Mouse (Mus musculus): ENCODE data around the gene Itk. TPM values are rescaled to one million over a fixed set of nuclear protein-coding genes. Genes with fewer than 3 reads are reported as not detected.

The Itk gene
- polyA plus RNA-seq, 2 experiments = 0.07 TPM; not detected in 1

- ATAC-seq (ENCODE audit: insufficient read depth) = no peak
- H3K9ac ChIP-seq (replicated peaks) = no peak overlapping the region
- no peak overlapping the region for H3K4me3 ChIP-seq (ENCODE audit: insufficient read depth in 1 of 2, low read depth in 2 of 2, low read length in 2 of 2)
- H3K27ac ChIP-seq = no peak overlapping the region
- H3K4me2 ChIP-seq (ENCODE audit: low read depth) = no peak overlapping the region
- peaks cover 0 to 3% of the 10 kb centered on the region in 2 experiments; a peak in 3 of 4 replicates for H3K4me1 ChIP-seq (replicated peaks; ENCODE audit: control insufficient read depth in 2 of 2, insufficient read depth in 2 of 2, low read length in 1 of 2)
- TF ChIP-seq CTCF (IDR thresholded peaks at IDR 0.05; ENCODE audit: low read depth) = no peak
- no peak for TF ChIP-seq EP300 (IDR thresholded peaks at IDR 0.05; ENCODE audit: low read depth)
- H3K27me3 ChIP-seq (ENCODE audit: control insufficient read depth, insufficient read depth, low read length) = peaks cover 1% of the 10 kb centered on the region; the same call in 1 of the 2 replicates
- H3K36me3 ChIP-seq (replicated peaks; ENCODE audit: control insufficient read depth, insufficient read depth, low read depth) = no peaks in the 10 kb centered on the region
- DNase-seq (ENCODE audit: low read depth in 3 of 3, low spot score in 3 of 3) = no peak
- no peaks in the 10 kb centered on the region for H3K9me3 ChIP-seq (ENCODE audit: control insufficient read depth, low read length)
- WGBS (ENCODE audit: insufficient replicate concordance) = 49% methylated on average over 9 of the region's 9 CpGs
These were observed 83.3 kb downstream of the Itk start for GRCm38 (mm10) chr11:46305881-46306520.

- no peaks in the 10 kb centered on the region for H3K9me3 ChIP-seq (ENCODE audit: control insufficient read depth, low read length)
- DNase-seq (ENCODE audit: low read depth in 3 of 3, low spot score in 3 of 3) = no peak
- H3K4me3 ChIP-seq (ENCODE audit: insufficient read depth in 1 of 2, low read depth in 2 of 2, low read length in 2 of 2) = no peak overlapping the region
- TF ChIP-seq EP300 (IDR thresholded peaks at IDR 0.05; ENCODE audit: low read depth) = no peak
- no peak for TF ChIP-seq CTCF (IDR thresholded peaks at IDR 0.05; ENCODE audit: low read depth)
- H3K4me2 ChIP-seq (ENCODE audit: low read depth) = no peak overlapping the region
- H3K27ac ChIP-seq = no peak overlapping the region
- no peaks in the 10 kb centered on the region for H3K27me3 ChIP-seq (ENCODE audit: control insufficient read depth, insufficient read depth, low read length)
- no peak overlapping the region for H3K9ac ChIP-seq (replicated peaks)
- no peak for ATAC-seq (ENCODE audit: insufficient read depth)
- H3K4me1 ChIP-seq (replicated peaks; ENCODE audit: control insufficient read depth in 2 of 2, insufficient read depth in 2 of 2, low read length in 1 of 2) = no peaks in the 10 kb centered on the region; a peak in 1 of 4 replicates
- no peaks in the 10 kb centered on the region for H3K36me3 ChIP-seq (replicated peaks; ENCODE audit: control insufficient read depth, insufficient read depth, low read depth)
- WGBS (ENCODE audit: insufficient replicate concordance) = 74% methylated on average over 9 of the region's 9 CpGs
These were observed 84.2 kb downstream of the Itk start for GRCm38 (mm10) chr11:46304864-46305710.

GRCm38 (mm10) chr11:46304093-46304492 is 85.2 kb downstream of the Itk start:
- Histone ChIP-seq H3K4me2 (ENCODE audit: low read depth) (no peak overlapping the region), H3K27ac (no peak overlapping the region), H3K4me3 (ENCODE audit: insufficient read depth in 1 of 2, low read depth in 2 of 2, low read length in 2 of 2) (no peak overlapping the region), H3K9me3 (ENCODE audit: control insufficient read depth, low read length) (no peaks in the 10 kb centered on the region), H3K36me3 (replicated peaks; ENCODE audit: control insufficient read depth, insufficient read depth, low read depth) (no peaks in the 10 kb centered on the region), H3K27me3 (ENCODE audit: control insufficient read depth, insufficient read depth, low read length) (no peaks in the 10 kb centered on the region), H3K4me1 (replicated peaks; ENCODE audit: control insufficient read depth in 2 of 2, insufficient read depth in 2 of 2, low read length in 1 of 2) (no peaks in the 10 kb centered on the region; a peak in 1 of 4 replicates), H3K9ac (replicated peaks) (no peak overlapping the region)
- no peak for TF ChIP-seq EP300 (IDR thresholded peaks at IDR 0.05; ENCODE audit: low read depth)
- TF ChIP-seq CTCF (IDR thresholded peaks at IDR 0.05; ENCODE audit: low read depth) = no peak
- ATAC-seq (ENCODE audit: insufficient read depth) = no peak
- 61% methylated on average over 10 of the region's 10 CpGs for WGBS (ENCODE audit: insufficient replicate concordance)
- no peak for DNase-seq (ENCODE audit: low read depth in 3 of 3, low spot score in 3 of 3)

GRCm38 (mm10) chr11:46302471-46302870 is 86.8 kb downstream of the Itk start:
- H3K9ac ChIP-seq (replicated peaks) = no peak overlapping the region
- ATAC-seq (ENCODE audit: insufficient read depth) (no peak), DNase-seq (ENCODE audit: low read depth in 3 of 3, low spot score in 3 of 3) (no peak)
- no peak for TF ChIP-seq CTCF (IDR thresholded peaks at IDR 0.05; ENCODE audit: low read depth)
- no peak for TF ChIP-seq EP300 (IDR thresholded peaks at IDR 0.05; ENCODE audit: low read depth)
- no peak overlapping the region for H3K4me2 ChIP-seq (ENCODE audit: low read depth)
- no peaks in the 10 kb centered on the region for H3K9me3 ChIP-seq (ENCODE audit: control insufficient read depth, low read length)
- 63% methylated on average over 9 of the region's 9 CpGs for WGBS (ENCODE audit: insufficient replicate concordance)
- H3K27ac ChIP-seq = no peak overlapping the region
- no peak overlapping the region for H3K4me3 ChIP-seq (ENCODE audit: insufficient read depth in 1 of 2, low read depth in 2 of 2, low read length in 2 of 2)
- no peaks in the 10 kb centered on the region for H3K36me3 ChIP-seq (replicated peaks; ENCODE audit: control insufficient read depth, insufficient read depth, low read depth)
- H3K4me1 ChIP-seq (replicated peaks; ENCODE audit: control insufficient read depth in 2 of 2, insufficient read depth in 2 of 2, low read length in 1 of 2) = no peaks in the 10 kb centered on the region
- H3K27me3 ChIP-seq (ENCODE audit: control insufficient read depth, insufficient read depth, low read length) = no peaks in the 10 kb centered on the region

GRCm38 (mm10) chr11:46301579-46302248 is 87.6 kb downstream of the Itk start:
- DNase-seq (ENCODE audit: low read depth in 3 of 3, low spot score in 3 of 3) (no peak), ATAC-seq (ENCODE audit: insufficient read depth) (no peak)
- no peaks in the 10 kb centered on the region for H3K27me3 ChIP-seq (ENCODE audit: control insufficient read depth, insufficient read depth, low read length)
- WGBS (ENCODE audit: insufficient replicate concordance) = 75% methylated on average over 23 of the region's 23 CpGs
- no peaks in the 10 kb centered on the region for H3K9me3 ChIP-seq (ENCODE audit: control insufficient read depth, low read length)
- H3K9ac ChIP-seq (replicated peaks) = no peak overlapping the region
- H3K27ac ChIP-seq = no peak overlapping the region
- H3K4me3 ChIP-seq (ENCODE audit: insufficient read depth in 1 of 2, low read depth in 2 of 2, low read length in 2 of 2) = no peak overlapping the region
- no peak overlapping the region for H3K4me2 ChIP-seq (ENCODE audit: low read depth)
- TF ChIP-seq CTCF (IDR thresholded peaks at IDR 0.05; ENCODE audit: low read depth) = no peak
- no peak for TF ChIP-seq EP300 (IDR thresholded peaks at IDR 0.05; ENCODE audit: low read depth)
- no peaks in the 10 kb centered on the region for H3K36me3 ChIP-seq (replicated peaks; ENCODE audit: control insufficient read depth, insufficient read depth, low read depth)
- no peaks in the 10 kb centered on the region for H3K4me1 ChIP-seq (replicated peaks; ENCODE audit: control insufficient read depth in 2 of 2, insufficient read depth in 2 of 2, low read length in 1 of 2)
